Mouse (Mus musculus) megakaryocyte, embryonic 14.5 days (primary cell): ENCODE results near the gene Ciz1.

ENCODE experiments used
- FLI1 ChIP-seq: IDR thresholded peaks from 2 replicates; pipeline ENCODE4 v1.6.1; 2012; ENCODE audit warnings: low read length, inconsistent platforms, mixed read lengths
- GATA1 ChIP-seq: IDR thresholded peaks from 3 replicates; pipeline ENCODE4 v1.6.1; 2012; ENCODE audit warnings: mixed read lengths, low read length, inconsistent platforms, borderline replicate concordance

GRCm38 (mm10) chr2:32407144-32407824, 55.2 kb downstream of the Ciz1 start:
- TF ChIP-seq GATA1 (no peak), FLI1 (no peak)
